ENCODE assay signal across 18 mouse cellular contexts in the genomic region with DNA sequence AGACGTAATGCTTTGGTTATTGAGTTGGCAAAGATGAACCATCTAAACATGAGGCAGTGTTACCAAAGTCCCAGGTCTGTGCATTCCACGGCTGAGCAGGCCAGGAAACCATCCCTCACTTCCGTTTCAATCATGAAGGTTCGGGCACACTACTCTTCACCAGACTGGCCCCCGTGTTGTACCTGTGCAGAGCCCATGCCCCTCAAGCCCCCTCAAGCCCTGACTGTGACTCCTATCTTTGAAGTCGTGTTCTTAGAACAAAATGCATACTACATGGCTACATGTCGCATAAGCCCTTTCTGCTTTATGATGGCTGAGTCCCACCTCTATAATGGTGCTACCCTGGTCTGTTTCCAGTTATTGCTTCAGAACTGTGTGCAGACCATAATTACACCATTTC.
A peak's percentile ranks its signal among the peaks of the same experiment; 100 is the strongest.
DNase-seq lines count a peak whose midpoint lies in the region; ATAC-seq and TF ChIP-seq lines count a peak whose summit lies in the region.
"Had no signal": no experiment of that assay in that cellular context is flagged by ENCODE, and none has a peak within 500 bp of the region (broad histone marks: within the 10 kb centered on the region; RNA-seq: fewer than 3 reads in every experiment).

No protein-coding gene starts in this region.

- no peak for TF ChIP-seq POLR2A in ES-Bruce4 (IDR thresholded peaks at IDR 0.05; ENCODE audit: insufficient read depth, low read length)
- no peak for TF ChIP-seq POLR2A in bone marrow, adult 2 months (IDR thresholded peaks at IDR 0.05; ENCODE audit: borderline replicate concordance, control insufficient read depth, low read depth, low read length)

- intact Hi-C loops in heart, postnatal 10 days (cut with DNase I), result loop anchor here (5.0 kb wide), 2 partner anchors 215 to 315 kb away; a partner anchor contains a TSS

- no peaks in the 10 kb centered on the region for H3K9me3 ChIP-seq in heart, postnatal 0 days (replicated peaks; ENCODE audit: control insufficient read depth, low read length)
- H3K9me3 ChIP-seq in ES-Bruce4 (replicated peaks; ENCODE audit: control insufficient read depth, insufficient read depth, low read length, poor library complexity, severe bottlenecking), result no peaks in the 10 kb centered on the region
- H3K9me3 ChIP-seq in liver, embryonic 15.5 days (replicated peaks), result no peaks in the 10 kb centered on the region
- H3K9me3 ChIP-seq: forebrain, embryonic 12.5 days; hindbrain, embryonic 10.5 days; limb, embryonic 15.5 days had no signal

- TF ChIP-seq CTCF in heart, postnatal 0 days (IDR thresholded peaks at IDR 0.05; ENCODE audit: low read depth), result no peak
- no peak for TF ChIP-seq CTCF in ES-Bruce4 (IDR thresholded peaks at IDR 0.05; ENCODE audit: low read depth, low read length)
- TF ChIP-seq CTCF in bone marrow, adult 2 months (IDR thresholded peaks at IDR 0.05; ENCODE audit: control insufficient read depth, insufficient read depth, low read length), result no peak

- WGBS in heart, postnatal 0 days, result 89% methylated on average over 7 of the region's 7 CpGs
- WGBS in bone marrow, adult 2 months, result 71% methylated on average over 7 of the region's 7 CpGs
- 70% methylated on average over 7 of the region's 7 CpGs for WGBS in liver, embryonic 15.5 days (ENCODE audit: insufficient replicate concordance)

- H3K4me2 ChIP-seq in heart, postnatal 0 days (ENCODE audit: low read depth, low read length), result no peak overlapping the region
- peak overlapping the region; percentile 45 for H3K4me2 ChIP-seq in liver, embryonic 15.5 days
- H3K4me2 ChIP-seq: forebrain, embryonic 12.5 days; limb, embryonic 15.5 days had no signal

- no peak overlapping the region for H3K9ac ChIP-seq in heart, postnatal 0 days (replicated peaks; ENCODE audit: low read depth, low read length)
- no peak overlapping the region for H3K9ac ChIP-seq in ES-Bruce4 (ENCODE audit: low read depth, poor library complexity, severe bottlenecking)
- no peak overlapping the region; the same call in 1 of the 2 replicates for H3K9ac ChIP-seq in liver, embryonic 15.5 days
- H3K9ac ChIP-seq: forebrain, embryonic 12.5 days; limb, embryonic 15.5 days had no signal

- no peak for DNase-seq in heart, postnatal 0 days (ENCODE audit: low spot score)
- no peak for DNase-seq in heart, postnatal 10 days
- DNase-seq in cerebellum, adult 8-10 months, result no peak
- DNase-seq in thymus, postnatal 14 days, result no peak
- DNase-seq: adrenal gland, postnatal 14 days; cerebellum, adult 2 months; gastrocnemius, postnatal 14 days; kidney, adult 18-20 months; kidney, postnatal 14 days; lung, postnatal 14 days; retina, postnatal 1 day; right cerebral cortex, postnatal 4 days had no signal

- H3K36me3 ChIP-seq in heart, postnatal 0 days (replicated peaks; ENCODE audit: control insufficient read depth, insufficient read depth, low read length), result 0 out of 2 replicates have a peak, but pooled peaks cover 3% of the 10 kb centered on the region
- H3K36me3 ChIP-seq in ES-Bruce4 (ENCODE audit: control insufficient read depth, insufficient read depth, low read length, poor library complexity, severe bottlenecking), result no peaks in the 10 kb centered on the region
- peaks cover 10% of the 10 kb centered on the region; the same call in 1 of the 2 replicates for H3K36me3 ChIP-seq in liver, embryonic 15.5 days (replicated peaks)
- H3K36me3 ChIP-seq: forebrain, embryonic 12.5 days; hindbrain, embryonic 10.5 days; limb, embryonic 15.5 days had no signal

- H3K4me1 ChIP-seq in heart, postnatal 0 days (ENCODE audit: control insufficient read depth, insufficient read depth), result peaks cover 22% of the 10 kb centered on the region
- H3K4me1 ChIP-seq in ES-Bruce4 (ENCODE audit: control insufficient read depth, insufficient read depth, low read length), result no peaks in the 10 kb centered on the region
- peaks cover 10% of the 10 kb centered on the region for H3K4me1 ChIP-seq in bone marrow, adult 2 months (ENCODE audit: control insufficient read depth, insufficient read depth, low read length)
- peaks cover 68% of the 10 kb centered on the region for H3K4me1 ChIP-seq in liver, embryonic 15.5 days (replicated peaks)
- H3K4me1 ChIP-seq: hindbrain, embryonic 10.5 days; limb, embryonic 15.5 days had no signal

- no peak for ATAC-seq in heart, postnatal 0 days (ENCODE audit: insufficient read depth, low read depth)
- ATAC-seq in liver, embryonic 15.5 days (ENCODE audit: insufficient read depth), result no peak

- no peak overlapping the region for H3K4me3 ChIP-seq in heart, postnatal 0 days (ENCODE audit: low read depth, low read length)
- no peak overlapping the region for H3K4me3 ChIP-seq in ES-Bruce4 (ENCODE audit: low read depth, low read length)
- no peak overlapping the region for H3K4me3 ChIP-seq in bone marrow, adult 2 months (replicated peaks; ENCODE audit: control insufficient read depth, low read depth, low read length)
- H3K4me3 ChIP-seq in liver, embryonic 15.5 days (replicated peaks), result no peak overlapping the region
- H3K4me3 ChIP-seq: forebrain, embryonic 12.5 days; hindbrain, embryonic 10.5 days; limb, embryonic 15.5 days had no signal

- TF ChIP-seq EP300 in heart, postnatal 0 days (IDR thresholded peaks at IDR 0.05; ENCODE audit: low read depth), result no peak
- no peak for TF ChIP-seq EP300 in ES-Bruce4 (IDR thresholded peaks at IDR 0.05; ENCODE audit: insufficient read depth, low read depth, low read length)

- no peaks in the 10 kb centered on the region for H3K27me3 ChIP-seq in heart, postnatal 0 days (ENCODE audit: control insufficient read depth, insufficient read depth, low read length)
- H3K27me3 ChIP-seq in ES-Bruce4 (ENCODE audit: control insufficient read depth, insufficient read depth, low read length, poor library complexity, severe bottlenecking), result no peaks in the 10 kb centered on the region
- H3K27me3 ChIP-seq in liver, embryonic 15.5 days, result no peaks in the 10 kb centered on the region
- H3K27me3 ChIP-seq: forebrain, embryonic 12.5 days; limb, embryonic 15.5 days had no signal

- peak overlapping the region; percentile 30; the same call in 1 of the 2 replicates for H3K27ac ChIP-seq in heart, postnatal 0 days (ENCODE audit: low read depth)
- H3K27ac ChIP-seq in ES-Bruce4 (ENCODE audit: insufficient read depth, low read length), result peak overlapping the region; percentile 43; the same call in 1 of the 2 replicates
- peak overlapping the region; percentile 16; the same call in 1 of the 2 replicates for H3K27ac ChIP-seq in bone marrow, adult 2 months (ENCODE audit: control insufficient read depth, insufficient read depth, low read depth, low read length, poor library complexity)
- H3K27ac ChIP-seq in liver, embryonic 15.5 days (replicated peaks), result peak overlapping the region; percentile 79
- H3K27ac ChIP-seq: forebrain, embryonic 12.5 days; hindbrain, embryonic 10.5 days; limb, embryonic 15.5 days had no signal

Comparison
In these comparisons a context has a peak if more than half of its experiments do, and no peak if none do; other contexts are left out.
1. H3K27ac ChIP-seq: peak in every context shown above with its lines; median percentile 79 in liver, embryonic 15.5 days; 43 in ES-Bruce4; 30 in heart, postnatal 0 days; 16 in bone marrow, adult 2 months.